Mouse (Mus musculus) stomach, embryonic 14.5 days (tissue): ENCODE data around the gene Zdbf2. TPM values are rescaled to one million over a fixed set of nuclear protein-coding genes. Genes with fewer than 3 reads are reported as not detected.

Source experiments
- microRNA-seq: library from miRNA; unstranded; fragments of <30 nt; microRNA quantifications from one replicate; pipeline ENCODE4, GENCODE M21; 2016
- polyA plus RNA-seq: library from polyadenylated mRNA; unstranded; fragments of >200 nt; fragmentation: Nextera tagmentation; extraction: Ambion mirVana; gene quantifications from 2 replicates; pipeline ENCODE4 v1.2.1, GENCODE M21; 2014

The Zdbf2 gene
- polyA plus RNA-seq, 1 experiment from 2014 or later, result 13.0 TPM

Small RNA genes within 50 kb of the gene (microRNA-seq; reads per million reads assigned to microRNA genes)
- gene Gm24513, result not detected

Other genes starting within 250 kb of the Zdbf2 start
- 19.3 and 20.0 TPM in 2 replicates for gene Ino80d, start 158.6 kb upstream of the Zdbf2 start, polyA plus RNA-seq
- 670 and 693 TPM in 2 replicates for gene Eef1b2, start 96.4 kb upstream of the Zdbf2 start, polyA plus RNA-seq
- gene Ndufs1, start 96.4 kb upstream of the Zdbf2 start, polyA plus RNA-seq, result 125 and 128 TPM in 2 replicates
- 0.13 TPM in 1 of 2 replicates, not detected in the other for gene Gpr1, start 58.7 kb upstream of the Zdbf2 start, polyA plus RNA-seq
- gene Adam23, start 172.6 kb downstream of the Zdbf2 start, polyA plus RNA-seq, result 5.4 and 6.0 TPM in 2 replicates